Mouse (Mus musculus) adrenal gland, postnatal 25 days (tissue): Measurements from ENCODE around the gene Adk. TPM values are rescaled to one million over a fixed set of nuclear protein-coding genes. Genes with fewer than 3 reads are reported as not detected.

Experiments
- DNase-seq: peaks from one replicate; pipeline ENCODE4 v3.0.0; 2021; ENCODE audit warnings: mixed read lengths
- total RNA-seq: library from RNA; stranded (reverse); gene quantifications from 2 replicates; pipeline ENCODE4 v1.2.3, GENCODE M21; 2021

Gene Adk
- total RNA-seq, 1 experiment from 2014 or later, result 122 TPM

GRCm38 (mm10) chr14:21348611-21349260 lies 296.4 kb downstream of the Adk start:
- DNase-seq, result no peak

GRCm38 (mm10) chr14:21351646-21352045 lies 299.3 kb downstream of the Adk start:
- no peak for DNase-seq

- DNase-seq, result no peak
These were observed 303.9 kb downstream of the Adk start for GRCm38 (mm10) chr14:21356286-21356685.

- DNase-seq, result no peak
These were observed 307.0 kb downstream of the Adk start for GRCm38 (mm10) chr14:21359207-21359895.

GRCm38 (mm10) chr14:21359896-21360525 lies 307.6 kb downstream of the Adk start:
- DNase-seq, result no peak

GRCm38 (mm10) chr14:21367095-21367494 lies 314.7 kb downstream of the Adk start:
- DNase-seq, result no peak

- DNase-seq, result no peak
These were observed 316.2 kb downstream of the Adk start for GRCm38 (mm10) chr14:21368622-21369021.

- peak; percentile 81 for DNase-seq
These were observed 316.8 kb downstream of the Adk start for GRCm38 (mm10) chr14:21369127-21369526.

GRCm38 (mm10) chr14:21371946-21372345 lies 319.6 kb downstream of the Adk start:
- DNase-seq, result no peak

- DNase-seq, result no peak
These were observed 320.3 kb downstream of the Adk start for GRCm38 (mm10) chr14:21372689-21373088.

GRCm38 (mm10) chr14:21383701-21384428 lies 331.5 kb downstream of the Adk start:
- DNase-seq, result no peak

- no peak for DNase-seq
These were observed 347.1 kb downstream of the Adk start for GRCm38 (mm10) chr14:21399506-21399905.

- DNase-seq, result no peak
These were observed 349.8 kb downstream of the Adk start for GRCm38 (mm10) chr14:21402157-21402601.

- no peak for DNase-seq
These were observed 350.4 kb downstream of the Adk start for GRCm38 (mm10) chr14:21402621-21403405.

GRCm38 (mm10) chr14:21406946-21407345 lies 354.6 kb downstream of the Adk start:
- no peak for DNase-seq

GRCm38 (mm10) chr14:21408846-21409245 lies 356.5 kb downstream of the Adk start:
- DNase-seq, result no peak

GRCm38 (mm10) chr14:21410769-21411477 lies 358.5 kb downstream of the Adk start:
- no peak for DNase-seq

GRCm38 (mm10) chr14:21411524-21411923 lies 359.1 kb downstream of the Adk start:
- DNase-seq, result no peak

GRCm38 (mm10) chr14:21418332-21418731 lies 366.0 kb downstream of the Adk start:
- DNase-seq, result no peak

- DNase-seq, result no peak
These were observed 375.0 kb downstream of the Adk start for GRCm38 (mm10) chr14:21427369-21427768.

- no peak for DNase-seq
These were observed 381.0 kb downstream of the Adk start for GRCm38 (mm10) chr14:21433415-21433814.
